Comparison of ENCODE assay signal across 15 mouse cellular contexts in genomic region chr4:126958682-126959081, GRCm38 (mm10).
"Had no signal": no experiment of that assay in that cellular context is flagged by ENCODE, and none has a peak within 500 bp of the region (broad histone marks: within the 10 kb centered on the region; RNA-seq: fewer than 3 reads in every experiment).

No protein-coding gene starts in this region.

- H3K4me3 ChIP-seq: midbrain, embryonic 10.5 days; midbrain, embryonic 12.5 days; myocyte; neural tube, embryonic 13.5 days; neural tube, embryonic 15.5 days had no signal

- ATAC-seq: midbrain, embryonic 16.5 days had no signal

- H3K4me2 ChIP-seq: lung, embryonic 14.5 days; midbrain, embryonic 12.5 days; neural tube, embryonic 13.5 days; neural tube, embryonic 15.5 days had no signal

- DNase-seq: lung, adult 18-20 months; lung, embryonic 14.5 days; lung, postnatal 10 days; lung, postnatal 4 days; midbrain, embryonic 14.5 days; right cerebral cortex, postnatal 14 days; thymus, adult 18-20 months; thymus, postnatal 14 days; thymus, postnatal 36 days had no signal

- H3K27me3 ChIP-seq: midbrain, embryonic 12.5 days; neural tube, embryonic 13.5 days; neural tube, embryonic 15.5 days had no signal

- H3K27ac ChIP-seq: midbrain, embryonic 10.5 days; midbrain, embryonic 12.5 days; neural tube, embryonic 13.5 days; neural tube, embryonic 15.5 days had no signal

- H3K9me3 ChIP-seq: midbrain, embryonic 10.5 days; midbrain, embryonic 12.5 days; neural tube, embryonic 13.5 days; neural tube, embryonic 15.5 days had no signal

- H3K9ac ChIP-seq: lung, embryonic 14.5 days; midbrain, embryonic 12.5 days; neural tube, embryonic 13.5 days; neural tube, embryonic 15.5 days had no signal

- H3K36me3 ChIP-seq: midbrain, embryonic 12.5 days; neural tube, embryonic 13.5 days; neural tube, embryonic 15.5 days had no signal

- H3K4me1 ChIP-seq: midbrain, embryonic 10.5 days had no signal
